Mouse (Mus musculus) kidney, adult 2 months (tissue): Measurements from ENCODE around the gene Dnajc11. TPM values are rescaled to one million over a fixed set of nuclear protein-coding genes. Genes with fewer than 3 reads are reported as not detected.

Source experiments
- DNase-seq: peaks from one replicate; pipeline ENCODE4 v3.0.0; 2021
- H3K27ac ChIP-seq: fragments of 200-500 bp; 2 replicates; pipeline ENCODE4 v1.5.1; 2012; ENCODE audit warnings: low read depth, low read length, control low read depth, inconsistent platforms; ENCODE audit not compliant: insufficient read depth
- H3K27me3 ChIP-seq: fragments of 200-500 bp; replicated peaks from 2 replicates; pipeline ENCODE4 v1.6.1; 2012; ENCODE audit warnings: mild to moderate bottlenecking, moderate library complexity, low read length, inconsistent platforms; ENCODE audit not compliant: control insufficient read depth, insufficient read depth
- H3K36me3 ChIP-seq: fragments of 200-500 bp; 2 replicates; pipeline ENCODE4 v1.6.1; 2012; ENCODE audit warnings: mild to moderate bottlenecking, moderate library complexity, low read length, inconsistent platforms; ENCODE audit not compliant: control insufficient read depth, insufficient read depth
- H3K4me1 ChIP-seq: fragments of 200-500 bp; 2 replicates; pipeline ENCODE4 v1.6.1; 2011; ENCODE audit warnings: low read length; ENCODE audit not compliant: control insufficient read depth, insufficient read depth
- H3K4me3 ChIP-seq: fragments of 200-500 bp; 2 replicates; pipeline ENCODE4 v1.5.1; 2011; ENCODE audit warnings: mild to moderate bottlenecking, low read depth, low read length, control low read depth; ENCODE audit not compliant: insufficient read depth
- CTCF ChIP-seq: fragments of 200-500 bp; conservative IDR thresholded peaks from 2 replicates; pipeline ENCODE4 v1.5.1; 2011; ENCODE audit warnings: low read depth, mild to moderate bottlenecking, control low read depth, low read length, moderate library complexity, mixed read lengths; ENCODE audit not compliant: insufficient read depth, insufficient read length
- POLR2A ChIP-seq: fragments of 200-500 bp; IDR thresholded peaks from one replicate; pipeline ENCODE4 v1.6.1; 2011; ENCODE audit warnings: low read depth, low read length, control low read depth
- WGBS: fragments of 180-500 bp; shearing (Covaris S2); methylation state at CpG from one replicate; pipeline ENCODE4 v1.1.7; 2018; 5-methylcytosine and 5-hydroxymethylcytosine counted together
- polyA plus RNA-seq: library from polyadenylated mRNA; depleted of rRNA; stranded (reverse); fragments of >200 nt; gene quantifications from 2 replicates; pipeline ENCODE4 v1.2.3, GENCODE M21; 2012

The Dnajc11 gene
- polyA plus RNA-seq, 1 experiment = 76.1 TPM

DNA sequence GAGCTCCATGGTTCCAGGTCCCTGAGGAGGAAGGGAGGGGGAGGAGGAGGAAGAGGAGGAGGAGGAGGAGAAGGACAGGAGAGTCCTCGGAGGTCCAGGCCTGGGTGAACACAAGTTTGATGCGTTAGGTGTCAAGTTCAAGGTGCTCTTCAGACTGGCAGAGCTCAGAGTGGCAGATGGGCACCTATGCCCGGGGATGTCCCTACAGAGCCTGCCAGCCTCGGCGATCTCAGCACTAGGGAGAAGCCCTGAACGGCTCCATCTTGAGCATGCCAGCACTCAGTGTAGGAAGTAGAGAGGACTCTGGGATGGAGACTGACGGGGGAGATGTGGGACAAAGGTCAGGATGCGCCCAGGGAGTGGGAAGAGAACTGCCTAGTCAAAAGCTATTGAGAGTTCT is 53.2 kb downstream of the Dnajc11 start:
- Histone ChIP-seq H3K4me3 (no peak overlapping the region), H3K27ac (no peak overlapping the region), H3K27me3 (no peaks in the 10 kb centered on the region), H3K4me1 (peaks cover 15% of the 10 kb centered on the region; the same call in 1 of the 2 replicates), H3K36me3 (no peaks in the 10 kb centered on the region)
- no peak for DNase-seq
- WGBS = 62% methylated on average over 8 of the region's 8 CpGs
- TF ChIP-seq POLR2A = no peak
- TF ChIP-seq CTCF = no peak

DNA sequence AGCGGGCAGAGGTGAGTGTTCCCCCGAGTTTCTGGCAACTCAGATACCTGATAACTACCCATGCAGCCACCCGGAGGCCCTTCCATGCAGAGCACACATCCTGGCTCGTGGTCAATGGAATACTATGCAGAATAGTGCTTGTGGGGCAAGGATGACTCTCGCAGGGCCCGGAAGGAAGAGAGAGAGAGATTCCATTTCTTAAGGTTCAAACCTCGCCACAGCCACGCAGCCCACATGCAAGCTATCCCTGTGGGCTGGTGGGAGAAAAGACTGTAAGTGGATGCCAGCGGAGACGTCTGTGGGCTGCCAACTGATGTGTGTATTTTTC is 54.5 kb downstream of the Dnajc11 start:
- no peaks in the 10 kb centered on the region for H3K36me3 ChIP-seq
- no peak for DNase-seq
- no peaks in the 10 kb centered on the region for H3K27me3 ChIP-seq
- peaks cover 15% of the 10 kb centered on the region; the same call in 1 of the 2 replicates for H3K4me1 ChIP-seq
- peak overlapping the region; percentile 93 for H3K4me3 ChIP-seq
- H3K27ac ChIP-seq = no peak overlapping the region
- TF ChIP-seq POLR2A = no peak
- TF ChIP-seq CTCF = no peak
- WGBS = 23% methylated on average over 10 of the region's 10 CpGs

DNA sequence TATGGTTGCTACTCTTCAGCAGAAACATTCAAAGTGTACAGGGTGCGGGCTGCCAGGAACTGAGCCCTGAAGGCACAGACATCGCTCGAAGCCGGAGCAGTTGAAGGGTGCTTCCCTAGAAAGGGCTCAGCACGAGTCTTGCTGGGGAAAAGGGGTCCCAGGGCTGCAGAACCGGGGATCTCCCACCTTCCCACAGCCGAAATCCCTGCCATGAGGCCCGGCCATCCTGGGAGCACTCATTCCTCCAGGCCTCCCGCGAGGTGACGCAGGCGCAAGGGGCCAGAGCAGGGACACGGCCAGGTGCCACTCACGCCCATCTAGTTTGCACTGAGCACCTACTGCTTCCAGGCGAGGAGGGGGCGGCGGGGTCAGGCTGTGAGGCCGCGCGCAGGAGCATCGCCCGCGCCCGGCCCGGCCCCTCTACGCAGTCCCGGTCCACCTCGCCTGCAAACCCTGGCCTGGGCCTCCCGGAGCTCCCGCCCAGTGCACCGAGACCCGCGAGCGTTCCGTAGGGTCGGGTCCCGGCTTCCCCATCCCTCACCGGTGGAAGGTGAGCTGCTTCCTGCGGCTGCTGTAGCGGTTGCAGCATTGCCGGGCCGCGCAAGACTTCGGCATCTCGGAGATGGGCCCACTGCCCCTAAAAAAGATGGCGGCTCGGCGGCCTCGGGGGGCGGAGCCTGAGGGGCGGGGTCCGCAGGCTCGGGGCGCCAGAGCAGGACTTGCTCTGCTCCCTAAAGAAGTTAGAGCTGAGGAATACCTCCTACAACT is 55.0 kb downstream of the Dnajc11 start, which contains the start of gene Thap3:
TSS of gene Thap3 (minus strand) at position 656 of the 768 bp plus-strand sequence.
- peak; percentile 89 for DNase-seq
- Histone ChIP-seq H3K4me1 (peaks cover 15% of the 10 kb centered on the region; the same call in 1 of the 2 replicates), H3K4me3 (peak within 1 kb of the TSS; percentile 93), H3K36me3 (no peaks in the 10 kb centered on the region), H3K27me3 (no peaks in the 10 kb centered on the region), H3K27ac (peak within 1 kb of the TSS; percentile 67)
- WGBS = 1% methylated on average over 54 of the region's 54 CpGs
- no peak for TF ChIP-seq POLR2A
- TF ChIP-seq CTCF = no peak

DNA sequence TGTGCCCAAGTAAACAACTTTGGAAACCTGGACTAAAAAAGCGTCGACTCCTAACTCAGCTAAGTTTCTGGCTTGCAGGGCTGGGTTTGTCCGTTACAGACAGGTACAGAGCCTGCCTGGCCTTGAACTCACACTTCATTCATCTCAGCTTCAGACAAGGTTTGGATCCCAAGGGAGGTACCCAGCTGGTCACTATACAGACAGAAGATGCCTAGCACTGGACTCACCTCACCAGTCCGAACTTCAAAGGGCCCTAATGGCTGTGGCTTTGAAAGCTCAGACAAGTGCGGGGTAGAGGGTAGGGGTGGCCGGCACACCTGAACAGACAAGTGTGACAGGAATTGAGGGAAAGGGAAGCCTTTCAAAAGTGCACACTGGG is 55.6 kb downstream of the Dnajc11 start:
- H3K27ac ChIP-seq = 0 out of 2 replicates have a peak overlapping the region, but pooled peaks have one; percentile 0
- no peaks in the 10 kb centered on the region for H3K36me3 ChIP-seq
- WGBS = 40% methylated on average over 6 of the region's 6 CpGs
- DNase-seq = no peak
- peaks cover 15% of the 10 kb centered on the region; the same call in 1 of the 2 replicates for H3K4me1 ChIP-seq
- no peaks in the 10 kb centered on the region for H3K27me3 ChIP-seq
- TF ChIP-seq CTCF (no peak), POLR2A (no peak)
- H3K4me3 ChIP-seq = peak overlapping the region; percentile 93; the same call in 1 of the 2 replicates

DNA sequence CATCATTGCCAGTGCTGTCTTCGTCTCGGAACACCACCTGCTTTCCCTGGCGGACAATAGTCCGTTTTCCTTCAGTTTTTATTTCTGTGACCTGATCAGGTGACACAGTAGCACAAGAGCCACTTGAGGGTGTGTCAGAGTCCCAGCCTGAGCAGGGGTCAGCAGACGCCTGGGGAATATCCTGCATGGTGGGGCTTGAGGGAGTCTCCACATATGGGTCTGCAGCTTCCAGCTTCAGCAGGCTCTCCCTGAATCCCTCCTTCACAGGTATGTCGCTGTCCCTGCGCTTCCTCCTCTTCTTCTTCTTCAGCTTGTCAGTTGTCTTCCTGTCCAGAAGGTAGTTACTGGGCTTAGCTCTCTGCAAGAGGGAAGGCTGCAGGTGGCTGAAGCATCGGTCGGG is 58.6 kb downstream of the Dnajc11 start:
- TF ChIP-seq CTCF (no peak), POLR2A (no peak)
- H3K4me1 ChIP-seq = peaks cover 13% of the 10 kb centered on the region; the same call in 1 of the 2 replicates
- H3K27me3 ChIP-seq = no peaks in the 10 kb centered on the region; the same call in 1 of the 2 replicates
- no peaks in the 10 kb centered on the region for H3K36me3 ChIP-seq
- no peak overlapping the region for H3K27ac ChIP-seq
- no peak overlapping the region for H3K4me3 ChIP-seq
- no peak for DNase-seq
- 89% methylated on average over 9 of the region's 9 CpGs for WGBS

DNA sequence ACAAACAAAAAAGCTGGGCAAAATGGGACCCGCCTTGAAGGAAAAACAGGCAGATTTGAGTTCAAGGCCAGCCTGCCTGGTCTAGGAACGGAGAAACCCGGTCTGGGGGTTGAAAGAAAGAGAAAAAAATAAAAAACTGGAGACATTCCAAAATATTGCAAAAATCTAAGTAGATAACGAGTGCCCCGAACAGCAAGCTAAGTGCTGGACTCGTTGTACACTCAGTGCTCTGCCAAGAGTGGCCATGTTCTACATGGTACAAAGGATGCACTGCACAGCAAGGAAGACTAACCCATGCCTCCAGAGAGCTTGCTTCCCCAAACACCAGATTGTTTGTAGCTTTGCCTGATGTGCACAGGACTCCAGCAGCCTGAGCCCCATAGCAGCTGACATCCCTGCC is 59.5 kb downstream of the Dnajc11 start:
- TF ChIP-seq POLR2A (no peak), CTCF (no peak)
- H3K36me3 ChIP-seq = no peaks in the 10 kb centered on the region
- H3K27me3 ChIP-seq = no peaks in the 10 kb centered on the region; the same call in 1 of the 2 replicates
- DNase-seq = no peak
- 72% methylated on average over 6 of the region's 6 CpGs for WGBS
- no peak overlapping the region for H3K4me3 ChIP-seq
- H3K27ac ChIP-seq = no peak overlapping the region
- peaks cover 14% of the 10 kb centered on the region; the same call in 1 of the 2 replicates for H3K4me1 ChIP-seq
